Mouse (Mus musculus) heart, embryonic 11.5 days (tissue): ENCODE data around the gene Lin37. TPM values are rescaled to one million over a fixed set of nuclear protein-coding genes. Genes with fewer than 3 reads are reported as not detected.
A peak's percentile ranks its signal among the peaks of the same experiment; 100 is the strongest.

Experiments used
- ATAC-seq: fragments of 200-750 bp; cut with Nextera tagmentation; replicated peaks from 2 replicates; pipeline ENCODE4 v1.8.0; 2017; ENCODE audit warnings: moderate library complexity; ENCODE audit not compliant: insufficient number of reproducible peaks, low FRiP score, low TSS enrichment
- H3K27ac ChIP-seq: fragments of 300-500 bp; sonication (generic); 2 replicates; pipeline ENCODE4 v1.5.1; 2014; ENCODE audit warnings: mild to moderate bottlenecking, low read depth, low read length
- H3K27me3 ChIP-seq: fragments of 300-500 bp; sonication (generic); 2 replicates; pipeline ENCODE4 v1.6.1; 2014; ENCODE audit warnings: mild to moderate bottlenecking, low read length, mixed read lengths; ENCODE audit not compliant: control insufficient read depth, insufficient read depth
- H3K36me3 ChIP-seq: fragments of 300-500 bp; sonication (generic); 2 replicates; pipeline ENCODE4 v1.6.1; 2014; ENCODE audit warnings: mild to moderate bottlenecking, low read length, moderate library complexity, mixed read lengths; ENCODE audit not compliant: control insufficient read depth, insufficient read depth
- H3K4me1 ChIP-seq: fragments of 300-500 bp; sonication (generic); 2 replicates; pipeline ENCODE4 v1.6.1; 2014; ENCODE audit warnings: low read length; ENCODE audit not compliant: control insufficient read depth, insufficient read depth
- H3K4me2 ChIP-seq: fragments of 300-500 bp; sonication (generic); 2 replicates; pipeline ENCODE4 v1.6.1; 2014; ENCODE audit warnings: mild to moderate bottlenecking, moderate library complexity
- H3K4me3 ChIP-seq: fragments of 300-500 bp; sonication (generic); 2 replicates; pipeline ENCODE4 v1.5.1; 2014; ENCODE audit warnings: low read depth, low read length
- H3K9ac ChIP-seq: fragments of 300-500 bp; sonication (generic); 2 replicates; pipeline ENCODE4 v1.6.1; 2014; ENCODE audit warnings: mild to moderate bottlenecking, low read depth, low read length, moderate library complexity
- H3K9me3 ChIP-seq: fragments of 300-500 bp; sonication (generic); replicated peaks from 2 replicates; pipeline ENCODE4 v1.6.1; 2016; ENCODE audit warnings: low read length; ENCODE audit not compliant: control insufficient read depth
- WGBS: fragments of 180-500 bp; shearing (Covaris S2); extraction: QIAGEN DNeasy Blood & Tissue Kit; methylation state at CpG from one replicate; pipeline ENCODE4 v1.1.7; 2014; ENCODE audit not compliant: insufficient replicate concordance; 5-methylcytosine and 5-hydroxymethylcytosine counted together
- polyA plus RNA-seq: library from polyadenylated mRNA; unstranded; fragments of >200 nt; fragmentation: Nextera tagmentation; extraction: Ambion mirVana; gene quantifications from 2 replicates; pipeline ENCODE4 v1.2.1, GENCODE M21; 2014

The Lin37 gene
- polyA plus RNA-seq, 1 experiment from 2014 or later, result 34.8 TPM

- Histone ChIP-seq H3K36me3 (peaks cover 18% of the 10 kb centered on the region), H3K9ac (peak overlapping the region; percentile 88), H3K4me1 (peaks cover 9% of the 10 kb centered on the region), H3K27ac (peak overlapping the region; percentile 91), H3K4me3 (peak overlapping the region; percentile 53), H3K4me2 (peak overlapping the region; percentile 98), H3K9me3 (no peaks in the 10 kb centered on the region), H3K27me3 (no peaks in the 10 kb centered on the region)
- 2% methylated on average over 10 of the region's 10 CpGs for WGBS
- peak; percentile 62 for ATAC-seq
Measured at GRCm38 (mm10) chr7:30551445-30552101, 8.1 kb downstream of the Lin37 start.

DNA sequence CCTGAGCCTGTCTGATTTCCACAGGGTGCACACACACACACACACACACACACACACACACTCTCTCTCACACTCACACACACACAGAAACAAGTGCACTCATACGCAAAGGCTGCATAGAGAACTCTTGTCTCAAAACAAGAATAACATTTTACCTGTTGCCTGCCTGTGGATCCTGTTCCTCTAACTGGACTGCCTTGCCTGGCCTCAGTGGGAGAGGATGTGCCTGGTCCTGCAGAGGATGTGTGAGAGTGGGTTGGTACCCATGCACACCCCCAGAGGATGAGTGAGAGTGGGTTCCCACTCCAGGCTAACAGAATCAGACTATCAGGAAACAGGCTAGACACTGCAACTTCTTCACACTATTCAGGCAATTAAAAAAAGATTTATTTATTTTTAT lies 9.0 kb downstream of the Lin37 start:
- no peak for ATAC-seq
- H3K4me3 ChIP-seq, result no peak overlapping the region
- H3K27ac ChIP-seq, result no peak overlapping the region
- 100% methylated on average over 1 of the region's 1 CpGs for WGBS
- H3K9me3 ChIP-seq, result no peaks in the 10 kb centered on the region
- no peak overlapping the region for H3K9ac ChIP-seq
- H3K36me3 ChIP-seq, result peaks cover 20% of the 10 kb centered on the region
- no peak overlapping the region for H3K4me2 ChIP-seq
- H3K27me3 ChIP-seq, result no peaks in the 10 kb centered on the region
- peaks cover 9% of the 10 kb centered on the region for H3K4me1 ChIP-seq

DNA sequence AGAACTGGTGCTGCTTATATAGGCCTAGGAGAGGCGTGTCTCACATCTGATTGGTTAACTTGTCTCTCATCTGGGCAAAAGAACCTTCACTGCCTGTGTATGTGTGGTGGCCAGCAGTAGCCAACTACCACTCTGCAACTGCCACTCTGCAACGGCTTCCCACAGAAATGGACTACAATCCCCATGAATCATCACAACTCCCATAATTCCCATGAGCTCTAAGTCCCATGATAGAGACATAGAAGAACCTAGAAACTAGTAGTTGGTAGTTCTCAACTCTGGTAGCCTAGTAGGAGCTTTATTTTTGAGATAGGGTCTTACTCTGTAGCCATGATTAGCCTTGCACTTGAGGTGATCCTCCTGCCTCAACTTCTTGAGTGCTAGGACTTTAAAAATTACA lies 9.8 kb downstream of the Lin37 start:
- H3K27me3 ChIP-seq, result no peaks in the 10 kb centered on the region
- no peak overlapping the region for H3K9ac ChIP-seq
- H3K27ac ChIP-seq, result no peak overlapping the region
- no peak for ATAC-seq
- no peak overlapping the region for H3K4me2 ChIP-seq
- no peaks in the 10 kb centered on the region for H3K9me3 ChIP-seq
- WGBS, result 86% methylated on average over 2 of the region's 2 CpGs
- H3K4me3 ChIP-seq, result no peak overlapping the region
- H3K4me1 ChIP-seq, result peaks cover 9% of the 10 kb centered on the region
- H3K36me3 ChIP-seq, result peaks cover 13% of the 10 kb centered on the region

- Histone ChIP-seq H3K4me1 (no peaks in the 10 kb centered on the region), H3K9ac (no peak overlapping the region), H3K4me2 (no peak overlapping the region), H3K27ac (no peak overlapping the region), H3K4me3 (no peak overlapping the region), H3K36me3 (peaks cover 12% of the 10 kb centered on the region), H3K9me3 (no peaks in the 10 kb centered on the region), H3K27me3 (no peaks in the 10 kb centered on the region)
- no peak for ATAC-seq
- WGBS, result 84% methylated on average over 2 of the region's 2 CpGs
Measured at GRCm38 (mm10) chr7:30544327-30544726, 15.3 kb downstream of the Lin37 start.

GRCm38 (mm10) chr7:30540572-30540971 lies 19.1 kb downstream of the Lin37 start:
- WGBS, result 82% methylated on average over 7 of the region's 7 CpGs
- H3K36me3 ChIP-seq, result peaks cover 3% of the 10 kb centered on the region; the same call in 1 of the 2 replicates
- H3K9ac ChIP-seq, result no peak overlapping the region

DNA sequence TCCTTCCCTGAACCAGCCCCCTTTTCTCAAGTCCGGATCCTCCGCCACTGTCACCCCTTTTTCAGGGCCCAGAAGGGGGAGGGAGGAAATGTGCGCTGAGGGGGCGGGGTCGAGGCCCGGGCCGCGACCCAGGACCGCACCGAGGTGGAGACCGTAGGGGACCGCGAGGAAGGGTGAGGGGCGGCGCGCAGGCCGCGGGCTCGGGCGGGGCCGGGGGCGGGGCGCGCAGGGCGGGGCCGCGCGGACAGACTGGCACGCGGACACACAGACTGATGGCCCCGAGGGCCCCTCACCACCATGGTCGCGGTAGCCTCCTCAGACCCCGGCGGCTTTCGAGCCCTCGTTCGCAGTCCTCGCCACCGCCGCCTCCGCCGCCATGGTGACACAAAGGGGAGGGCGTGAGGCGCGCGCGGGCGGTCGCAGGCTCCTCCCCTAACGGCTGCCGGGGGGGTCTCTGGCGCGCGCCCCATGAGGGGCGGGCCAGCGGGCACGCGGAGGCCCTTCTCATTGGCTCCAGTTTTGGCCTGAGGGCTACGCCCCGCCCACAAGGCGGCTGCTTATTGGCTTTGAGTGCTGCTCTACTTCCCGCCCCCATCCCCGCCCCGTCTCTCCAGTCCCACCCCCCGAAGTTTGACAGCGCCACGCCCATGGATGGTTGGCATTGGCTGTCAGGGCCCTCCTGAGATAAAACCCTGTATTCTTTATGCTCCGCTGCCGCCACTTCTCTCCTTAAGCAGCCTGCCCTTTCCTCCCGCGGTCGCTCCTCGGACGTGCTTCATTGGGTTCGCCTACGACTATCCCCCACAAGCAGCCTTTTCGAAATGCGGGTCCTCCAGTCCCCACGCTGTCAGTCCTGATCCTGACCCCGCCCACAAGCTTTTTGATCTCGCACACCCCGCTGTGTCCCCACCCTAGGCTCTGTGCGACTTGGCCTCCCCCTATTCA lies 24.7 kb downstream of the Lin37 start, which contains the start of gene Arhgap33:
Gene Arhgap33, minus strand, starts transcription at position 428 of the 945 bp plus-strand sequence.
- Histone ChIP-seq H3K4me3 (peak within 1 kb of the TSS; percentile 79), H3K36me3 (0 out of 2 replicates have a peak, but pooled peaks cover 3% of the 10 kb centered on the region), H3K4me1 (peaks cover 18% of the 10 kb centered on the region), H3K27me3 (peaks cover 7% of the 10 kb centered on the region; the same call in 1 of the 2 replicates), H3K9ac (peak within 1 kb of the TSS; percentile 85), H3K4me2 (peak within 1 kb of the TSS; percentile 98), H3K27ac (0 out of 2 replicates have a peak within 1 kb of the TSS, but pooled peaks have one; percentile 15), H3K9me3 (no peaks in the 10 kb centered on the region)
- whole genome bisulfite sequencing, result under 1% methylated on average over 60 of the region's 84 CpGs
- ATAC-seq, result peak; percentile 90

More at GRCm38 (mm10) chr7:30540572-30540971, 19.1 kb downstream of the Lin37 start:
- Histone ChIP-seq H3K4me3 (no peak overlapping the region), H3K9me3 (no peaks in the 10 kb centered on the region), H3K4me1 (peaks cover under 1% of the 10 kb centered on the region; the same call in 1 of the 2 replicates), H3K27me3 (no peaks in the 10 kb centered on the region), H3K4me2 (no peak overlapping the region), H3K27ac (no peak overlapping the region)
- ATAC-seq, result no peak

GRCm38 (mm10) chr7:30533941-30534632 lies 25.6 kb downstream of the Lin37 start:
- no peak overlapping the region for H3K27ac ChIP-seq
- H3K4me1 ChIP-seq, result peaks cover 18% of the 10 kb centered on the region
- 9% methylated on average over 26 of the region's 26 CpGs for WGBS
- H3K27me3 ChIP-seq, result peaks cover 7% of the 10 kb centered on the region; the same call in 1 of the 2 replicates
- peak overlapping the region; percentile 85 for H3K9ac ChIP-seq
- peak overlapping the region; percentile 79 for H3K4me3 ChIP-seq
- H3K9me3 ChIP-seq, result no peaks in the 10 kb centered on the region
- no peak; the same call in 1 of the 2 replicates for ATAC-seq
- peaks cover 6% of the 10 kb centered on the region for H3K36me3 ChIP-seq
- peak overlapping the region; percentile 98 for H3K4me2 ChIP-seq

DNA sequence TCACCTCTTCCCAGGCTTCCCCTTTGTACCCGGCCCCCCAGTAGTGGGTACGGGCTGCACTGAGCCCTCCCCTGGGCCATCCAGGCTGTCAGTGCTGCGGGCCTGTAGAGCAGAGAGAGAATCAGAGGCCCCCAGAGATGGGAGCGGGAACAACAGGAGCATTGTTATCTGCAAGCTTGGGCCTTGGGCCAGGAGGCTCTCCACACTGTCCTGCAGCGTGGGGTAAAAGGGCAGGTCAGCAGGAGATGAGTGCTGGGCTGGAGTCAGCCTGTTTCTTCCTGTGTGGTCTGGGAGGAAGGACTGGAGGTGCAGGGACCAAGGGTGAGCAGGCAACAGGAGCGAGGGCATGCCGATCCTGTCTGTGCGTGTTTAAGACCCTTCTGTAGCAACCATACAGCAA lies 26.7 kb downstream of the Lin37 start:
- Histone ChIP-seq H3K4me3 (0 out of 2 replicates have a peak overlapping the region, but pooled peaks have one; percentile 3), H3K9ac (no peak overlapping the region), H3K4me2 (peak overlapping the region; percentile 14; the same call in 1 of the 2 replicates), H3K27ac (no peak overlapping the region), H3K27me3 (peaks cover 10% of the 10 kb centered on the region; the same call in 1 of the 2 replicates), H3K36me3 (peaks cover 11% of the 10 kb centered on the region), H3K4me1 (peaks cover 18% of the 10 kb centered on the region), H3K9me3 (no peaks in the 10 kb centered on the region)
- no peak for ATAC-seq
- WGBS, result 28% methylated on average over 8 of the region's 8 CpGs
